Mouse (Mus musculus) telencephalon, adult 2 months (tissue): ENCODE results near the gene Rab3b.

Source experiments
- DNase-seq: peaks from one replicate; pipeline ENCODE4 v3.0.0-alpha.2; 2011; ENCODE audit warnings: low read depth, low spot score

The Rab3b gene

DNA sequence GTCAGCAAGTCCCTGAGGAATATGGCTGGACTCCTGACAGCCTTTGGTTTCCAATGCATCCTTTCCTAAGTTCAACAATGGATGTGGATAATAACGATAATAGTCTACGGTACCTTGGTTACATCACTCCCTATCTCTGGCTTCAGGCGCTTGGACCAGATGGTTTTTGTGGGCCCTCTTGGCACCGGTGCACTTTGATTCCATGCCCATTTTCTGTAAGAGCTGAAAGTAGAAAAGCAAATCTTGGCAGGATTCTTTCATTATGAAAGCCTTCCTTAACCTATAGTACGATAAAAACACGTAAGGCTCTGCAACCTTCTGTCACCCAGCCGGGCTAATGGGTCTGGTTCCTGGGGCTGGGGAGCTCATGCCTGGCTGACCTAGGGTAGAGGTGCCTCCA, 70.3 kb downstream of the Rab3b start:
- peak; percentile 44 for DNase-seq

DNA sequence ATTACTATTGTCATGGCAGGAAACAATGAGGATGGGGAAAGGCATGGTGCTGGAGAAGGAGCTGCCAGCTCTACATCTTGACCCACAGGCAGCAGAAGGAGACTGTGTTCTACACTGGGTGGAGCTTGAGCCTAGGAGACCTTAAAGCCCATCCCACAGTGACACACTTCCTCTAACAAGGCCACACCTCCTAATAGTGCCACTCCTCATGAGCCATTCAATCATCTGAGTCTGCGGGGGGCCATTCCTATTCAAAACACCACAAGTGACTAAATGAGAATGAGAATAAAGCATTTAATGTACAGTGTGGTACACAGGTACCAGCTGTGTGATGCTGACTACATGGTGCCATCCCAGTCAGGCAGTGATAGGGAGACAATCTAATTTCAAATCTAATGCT, 71.3 kb downstream of the Rab3b start:
- no peak for DNase-seq

GRCm38 (mm10) chr4:108951663-108952062, 72.8 kb downstream of the Rab3b start:
- no peak for DNase-seq

DNA sequence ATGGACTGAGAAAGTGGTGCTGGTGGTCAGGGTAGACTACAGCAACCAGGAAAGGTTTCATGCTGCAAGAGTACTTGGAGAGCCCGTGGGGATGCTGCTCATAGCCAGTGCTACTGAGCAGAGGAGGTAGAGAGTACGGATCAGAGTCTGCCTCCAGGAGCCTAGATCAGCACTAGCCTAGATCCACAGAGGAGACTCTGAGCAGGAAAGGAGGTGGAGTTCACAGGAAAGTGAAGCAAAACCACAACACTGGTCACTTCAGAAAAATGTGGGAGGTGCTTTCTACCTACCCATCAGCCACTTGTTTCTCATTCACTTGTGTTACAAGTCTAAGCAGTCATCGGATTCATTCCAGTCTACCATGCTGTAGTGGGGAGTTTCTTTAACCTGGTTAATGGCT, 80.8 kb downstream of the Rab3b start:
- no peak for DNase-seq

DNA sequence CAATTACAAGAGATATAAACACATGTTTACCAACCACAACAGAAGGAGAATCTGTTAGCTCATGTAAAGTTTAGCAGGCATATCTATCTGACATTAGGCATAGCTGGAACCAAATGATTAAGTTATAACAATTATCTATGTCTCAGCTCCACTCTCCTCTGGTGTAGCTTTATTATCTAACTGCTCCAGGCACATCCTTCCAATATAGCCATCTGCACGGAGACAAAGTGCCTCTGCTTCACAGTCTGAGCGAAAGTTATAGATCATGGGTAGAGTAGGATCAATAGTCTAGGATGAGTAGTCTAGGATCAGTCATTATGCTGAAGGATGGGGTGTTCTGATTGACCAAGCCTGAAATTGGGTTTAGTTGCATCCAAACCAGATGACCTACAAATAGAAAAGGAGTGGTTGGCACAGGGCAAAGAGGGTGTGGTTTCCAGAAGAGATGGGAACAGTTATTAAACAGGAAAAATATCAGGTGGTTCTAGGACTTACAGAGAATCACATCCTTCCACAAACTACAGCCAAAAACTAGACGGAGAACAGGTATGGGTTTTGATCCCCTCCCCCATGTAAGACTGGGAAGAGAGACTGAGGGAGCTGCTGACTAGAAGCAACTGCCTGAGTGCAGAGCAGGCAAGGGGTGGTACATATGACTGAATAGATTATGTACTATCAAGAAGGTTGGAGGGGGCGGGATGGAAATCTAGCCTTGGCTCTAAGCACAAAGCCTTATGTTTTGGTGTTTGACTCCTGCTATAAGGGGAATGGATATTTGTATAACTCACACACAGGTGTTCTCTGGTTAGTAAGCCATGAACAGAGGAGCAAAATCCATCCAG, 82.0 kb downstream of the Rab3b start:
- DNase-seq = no peak

DNA sequence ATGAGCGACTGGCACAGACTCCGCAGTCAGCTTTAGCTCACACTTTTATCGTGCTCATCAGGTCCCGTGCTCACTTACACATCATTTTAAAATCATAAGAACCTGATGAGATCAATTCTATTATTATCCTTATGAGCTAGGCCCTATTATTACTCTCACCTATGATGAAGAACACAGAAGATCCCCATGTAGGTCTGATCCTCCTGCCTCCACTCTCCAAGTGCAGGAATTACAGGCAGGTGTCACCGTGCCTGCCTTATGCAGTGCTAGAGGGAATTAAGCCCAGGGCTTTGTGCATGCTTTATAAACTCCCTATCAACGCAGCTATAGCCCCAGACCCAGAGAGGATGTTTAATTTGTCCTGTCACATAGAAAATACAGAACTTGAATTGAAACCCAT, 84.2 kb downstream of the Rab3b start:
- no peak for DNase-seq

DNA sequence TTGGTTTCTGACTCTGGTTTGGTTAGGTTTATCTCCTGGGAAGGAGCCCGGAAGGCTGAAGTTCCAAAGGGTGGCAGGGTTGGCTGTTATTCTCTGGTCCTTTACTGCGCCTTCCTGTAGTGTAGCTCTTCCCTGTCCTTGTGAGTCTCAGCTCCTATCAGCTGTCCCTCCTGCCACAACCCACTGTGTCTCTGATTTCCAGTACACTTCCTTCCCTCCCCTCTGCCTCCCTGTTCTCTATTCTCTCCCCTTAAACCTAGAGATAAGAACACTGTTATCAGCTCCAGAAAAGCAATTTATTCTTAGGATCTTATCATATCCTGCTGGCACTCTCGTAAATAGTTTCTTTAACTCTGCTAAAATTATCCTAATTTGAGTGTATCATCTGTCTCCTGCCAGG, 90.7 kb downstream of the Rab3b start:
- no peak for DNase-seq

GRCm38 (mm10) chr4:108971054-108971453, 92.2 kb downstream of the Rab3b start:
- no peak for DNase-seq

DNA sequence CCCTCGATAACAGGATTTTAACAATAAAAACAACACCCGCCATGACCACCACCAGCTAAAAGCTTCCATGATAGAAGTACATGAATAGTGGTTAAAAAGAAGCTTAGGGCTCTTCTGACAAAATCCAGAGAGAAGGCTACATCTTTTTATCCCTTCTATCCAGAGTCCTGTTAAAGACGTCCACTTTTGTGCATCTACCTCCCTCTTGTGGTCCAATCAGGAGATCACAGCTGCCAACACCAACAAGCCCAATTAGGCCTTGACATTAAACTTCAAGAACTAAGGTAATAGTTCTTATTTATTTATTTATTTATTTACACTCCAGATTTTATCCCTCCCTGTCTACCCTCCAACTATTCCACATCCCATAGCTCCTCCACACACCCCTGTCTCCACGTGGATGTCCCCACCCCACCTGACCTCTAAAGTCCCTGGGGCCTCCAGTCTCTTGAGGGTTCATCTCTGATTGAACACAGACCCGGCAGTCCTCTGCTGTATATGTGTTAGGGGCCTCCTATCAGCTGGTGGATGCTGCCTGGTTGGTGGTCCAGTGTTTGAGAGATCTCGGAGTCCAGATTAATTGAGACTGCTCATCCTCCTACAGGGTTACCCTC, 97.7 kb downstream of the Rab3b start:
- peak; percentile 52 for DNase-seq

GRCm38 (mm10) chr4:108986833-108987472, 108.1 kb downstream of the Rab3b start:
- no peak for DNase-seq

GRCm38 (mm10) chr4:108987473-108987842, 108.6 kb downstream of the Rab3b start:
- DNase-seq = no peak

DNA sequence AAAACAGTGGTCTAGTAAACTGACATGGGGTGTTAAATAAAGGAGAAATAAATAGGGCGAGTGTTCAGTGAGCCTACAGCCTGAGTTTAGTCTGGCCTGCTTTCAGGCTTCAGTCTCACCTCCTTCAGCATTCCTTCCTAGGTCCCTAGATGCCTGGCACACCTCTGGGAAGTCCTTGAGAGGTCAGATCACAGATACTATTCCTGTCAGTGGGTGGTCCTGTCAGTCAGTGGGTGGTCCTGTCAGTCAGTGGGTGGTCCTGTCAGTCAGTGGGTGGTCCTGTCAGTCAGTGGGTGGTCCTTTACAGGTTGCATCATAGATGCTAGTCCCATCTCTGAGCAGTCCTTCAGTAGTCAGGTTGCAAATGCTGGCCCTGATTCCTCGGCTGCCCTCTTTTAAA, 110.6 kb downstream of the Rab3b start:
- no peak for DNase-seq

DNA sequence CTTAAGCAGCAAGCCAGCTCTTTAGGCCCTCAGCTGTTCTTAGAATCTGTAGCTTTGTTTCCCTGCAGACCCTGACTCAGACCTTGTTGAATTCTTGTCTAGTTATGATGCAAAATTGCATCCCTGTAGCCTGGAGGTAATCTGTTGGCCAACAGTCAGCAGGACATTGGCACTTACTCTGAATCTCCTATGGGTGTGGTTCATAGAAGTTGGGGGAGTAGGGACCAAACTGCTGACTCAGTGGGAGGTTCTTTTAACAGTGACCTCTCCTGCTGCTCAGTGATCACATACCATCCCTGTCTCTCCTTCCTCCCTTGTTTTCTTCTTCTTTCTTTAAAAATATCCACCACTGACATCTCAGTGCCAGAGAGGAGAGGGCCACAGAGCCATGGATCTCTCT, 111.2 kb downstream of the Rab3b start:
- DNase-seq = no peak

GRCm38 (mm10) chr4:108990571-108990970, 111.7 kb downstream of the Rab3b start:
- DNase-seq = no peak

DNA sequence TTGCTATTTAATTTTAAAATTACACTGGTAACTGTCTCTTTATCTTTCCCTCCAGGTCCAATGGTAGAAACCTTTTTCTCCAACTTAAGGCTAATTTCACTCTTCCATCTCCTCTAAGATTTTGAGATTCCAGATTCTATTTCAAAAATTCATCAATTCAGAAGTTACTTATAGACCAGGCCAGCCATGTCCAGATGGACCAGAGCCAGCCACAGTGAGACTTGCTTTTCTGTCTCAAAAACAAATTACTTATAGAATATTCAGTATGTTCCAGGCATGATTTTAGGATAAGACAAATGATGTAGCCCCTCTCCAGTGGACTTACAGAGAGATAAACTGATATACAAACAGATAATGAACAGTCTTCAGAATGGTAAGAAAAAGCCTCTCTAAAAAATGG, 112.9 kb downstream of the Rab3b start:
- DNase-seq = no peak
